Mouse (Mus musculus): ENCODE measurements around the gene Itpk1.

The Itpk1 gene

DNA sequence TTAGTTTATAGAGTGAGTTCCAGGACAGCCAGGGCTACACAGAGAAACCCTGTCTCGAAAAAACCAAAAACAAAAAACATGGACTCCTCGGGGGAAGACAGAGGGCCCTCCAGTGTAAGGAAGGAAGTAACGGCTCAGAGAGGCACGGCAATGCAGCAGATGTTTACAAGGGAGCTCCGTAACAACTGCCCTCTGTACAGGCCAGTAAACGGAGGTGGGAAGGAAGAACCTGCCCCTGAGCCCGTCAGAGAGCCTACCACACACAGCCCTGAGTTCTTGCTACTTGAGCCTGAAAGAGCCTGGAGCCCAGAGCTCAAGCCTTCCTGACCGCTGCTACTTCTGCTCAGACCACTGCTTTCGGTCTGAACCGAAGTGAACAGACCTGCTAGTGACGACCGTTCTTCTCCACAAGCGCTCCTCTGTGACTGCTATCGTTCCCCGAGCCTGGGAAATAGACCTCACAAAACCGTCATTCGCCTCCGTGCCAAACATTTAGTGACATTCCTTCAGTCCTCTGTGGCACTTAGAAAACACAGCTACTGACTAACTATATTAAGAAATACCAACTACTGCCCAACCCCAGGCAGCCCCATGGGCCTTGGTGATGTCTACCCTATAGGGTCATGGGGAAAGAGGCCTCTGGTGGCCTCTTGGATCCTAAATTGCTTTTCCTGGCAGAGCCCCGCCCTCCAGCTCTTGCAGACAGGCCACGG is 8.6 kb upstream of the Itpk1 start:
- DNase-seq (ENCODE audit: low spot score): no peak

GRCm38 (mm10) chr12:102710851-102711375 is 6.2 kb upstream of the Itpk1 start:
- no peak for DNase-seq (ENCODE audit: low spot score)

DNA sequence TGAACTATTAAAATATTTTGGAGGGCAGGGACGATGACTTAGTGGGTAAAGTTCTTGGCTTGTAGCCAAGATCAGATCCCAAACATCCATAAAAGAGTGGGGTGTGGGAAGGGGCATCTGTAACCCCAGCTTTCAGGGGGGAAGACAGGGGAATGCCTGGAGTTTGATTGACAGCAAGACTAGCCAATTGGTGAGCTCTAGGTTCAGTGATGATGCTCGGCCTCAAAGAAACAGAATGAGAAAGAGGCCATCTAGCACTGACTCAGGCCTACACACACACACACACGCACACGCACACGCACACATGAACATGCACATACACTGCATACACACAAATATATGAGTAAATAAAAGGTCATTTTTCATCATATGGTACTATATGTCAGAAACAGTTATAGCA is 5.2 kb upstream of the Itpk1 start:
- DNase-seq (ENCODE audit: low spot score): no peak

DNA sequence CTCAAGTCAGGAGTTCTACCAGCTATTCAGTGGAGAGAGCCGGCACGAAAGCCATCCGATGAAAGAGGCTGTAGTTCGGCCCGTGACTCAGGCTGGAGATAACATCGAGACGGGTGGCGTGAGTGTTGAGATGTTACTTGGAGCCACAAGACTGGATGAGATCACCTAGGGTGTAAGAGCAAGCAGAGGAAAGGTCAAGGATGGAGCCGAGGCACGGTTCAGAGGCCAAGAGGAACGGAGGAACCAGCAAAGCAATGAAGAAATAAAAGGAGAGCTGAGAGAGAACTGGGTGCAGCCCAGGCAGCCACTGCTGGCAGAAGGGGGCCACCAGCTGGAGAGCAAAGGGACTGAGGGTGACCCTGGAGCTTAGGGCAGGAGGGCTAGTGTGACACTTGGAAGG is 3.5 kb upstream of the Itpk1 start:
- DNase-seq (ENCODE audit: low spot score): peak; percentile 62

GRCm38 (mm10) chr12:102706833-102707463 is 2.2 kb upstream of the Itpk1 start:
- no peak for DNase-seq (ENCODE audit: low spot score)

DNA sequence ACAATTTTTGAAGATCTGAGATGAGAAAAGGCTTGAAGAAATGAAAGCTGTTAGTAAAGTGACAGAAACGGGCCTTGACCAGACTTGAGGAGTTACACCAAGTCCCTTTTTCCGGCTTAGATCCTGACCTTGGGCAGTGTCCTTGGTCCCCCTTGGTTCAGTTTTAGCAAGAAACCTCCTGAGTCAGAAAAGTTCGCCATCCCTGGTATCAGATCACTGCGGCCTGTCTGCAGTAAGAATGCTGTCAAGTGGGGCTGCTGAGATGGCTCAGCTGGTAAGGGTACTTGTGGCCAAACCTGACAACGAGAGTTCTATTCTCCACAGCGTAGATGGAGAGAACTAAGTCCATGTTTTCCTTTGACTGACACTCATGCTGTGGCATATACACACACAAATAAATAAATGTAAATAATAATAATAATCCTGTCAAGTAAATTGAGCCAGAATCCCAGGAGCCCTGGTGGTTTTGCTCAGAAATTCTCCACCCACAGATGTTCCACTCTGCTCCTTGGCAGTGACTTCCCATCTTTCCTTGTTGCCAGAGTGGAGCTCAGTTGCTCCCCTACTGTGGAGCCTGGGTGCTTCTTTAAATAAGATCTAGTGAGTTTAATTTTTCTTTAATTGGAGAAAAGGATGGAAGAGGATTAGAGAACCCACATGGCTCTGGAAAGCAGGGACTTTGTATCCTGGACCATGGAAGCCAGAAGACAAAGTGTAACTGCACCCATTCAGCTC is 1.3 kb upstream of the Itpk1 start:
- no peak for DNase-seq (ENCODE audit: low spot score)

GRCm38 (mm10) chr12:102705216-102705871 is 614 bp upstream of the Itpk1 start:
- peak; percentile 88 for DNase-seq (ENCODE audit: low spot score)

- no peak for DNase-seq (ENCODE audit: low spot score)
Observed at GRCm38 (mm10) chr12:102703921-102704408, 765 bp downstream of the Itpk1 start.

GRCm38 (mm10) chr12:102703441-102703840 is 1.3 kb downstream of the Itpk1 start:
- DNase-seq (ENCODE audit: low spot score): no peak

DNA sequence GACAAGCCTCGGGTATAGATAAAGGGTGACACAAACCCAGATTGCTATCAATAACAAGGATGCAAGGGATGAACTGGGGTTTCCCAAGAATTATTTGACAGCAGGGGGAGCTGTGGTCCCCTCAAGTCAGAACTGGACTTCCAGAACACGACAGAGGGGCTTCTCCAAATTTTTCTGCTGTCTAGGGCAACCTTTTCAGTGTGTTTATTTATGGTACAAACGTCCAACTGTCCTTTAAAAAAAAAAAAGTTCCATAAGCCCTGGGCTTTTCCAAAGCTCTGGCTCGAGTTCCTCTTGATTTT is 1.7 kb downstream of the Itpk1 start:
- no peak for DNase-seq (ENCODE audit: low spot score)

DNA sequence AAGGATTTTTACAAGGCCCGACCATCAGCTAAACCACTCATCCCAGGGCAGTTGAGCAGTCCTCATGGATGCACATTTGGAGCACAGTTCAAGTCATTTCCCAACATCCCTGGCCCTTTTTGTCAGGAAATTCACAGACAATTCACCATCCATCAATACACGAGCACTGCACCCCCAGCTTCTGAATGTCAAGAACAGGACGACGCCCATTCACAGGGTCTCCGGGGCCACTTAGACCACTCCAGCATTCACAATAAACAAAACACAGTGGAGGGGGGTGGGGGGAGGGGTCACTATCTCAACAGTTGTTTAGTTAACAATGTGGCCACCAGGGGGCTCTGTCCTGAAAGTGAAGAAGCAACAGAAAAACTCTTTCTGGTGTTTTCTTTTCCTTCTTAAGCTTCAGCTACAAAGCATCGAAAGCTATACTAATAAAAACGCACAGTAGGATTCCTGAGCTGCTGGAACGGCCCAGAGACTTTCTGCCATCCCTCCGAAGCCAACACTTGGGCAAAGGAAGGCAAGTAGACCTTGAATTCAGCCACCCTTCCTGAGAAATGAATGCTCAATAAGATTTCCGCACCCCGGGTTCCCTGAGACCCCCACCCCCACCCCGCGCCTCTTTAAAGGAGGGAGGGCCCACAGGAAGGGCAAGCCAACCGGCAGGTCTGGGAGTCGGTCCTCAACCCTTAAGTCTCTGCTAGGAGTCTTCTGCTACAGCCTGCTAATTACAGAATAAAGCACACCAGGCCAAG is 2.2 kb downstream of the Itpk1 start:
- DNase-seq (ENCODE audit: low spot score): peak; percentile 90

- DNase-seq (ENCODE audit: low spot score): no peak
Observed at GRCm38 (mm10) chr12:102701691-102702207, 3.0 kb downstream of the Itpk1 start.

GRCm38 (mm10) chr12:102700453-102700852 is 4.3 kb downstream of the Itpk1 start:
- no peak for DNase-seq (ENCODE audit: low spot score)

GRCm38 (mm10) chr12:102699156-102699555 is 5.6 kb downstream of the Itpk1 start:
- DNase-seq (ENCODE audit: low spot score): no peak

- no peak for DNase-seq (ENCODE audit: low spot score)
Observed at GRCm38 (mm10) chr12:102698089-102698684, 6.5 kb downstream of the Itpk1 start.

- DNase-seq (ENCODE audit: low spot score): no peak
Observed at GRCm38 (mm10) chr12:102697381-102697780, 7.3 kb downstream of the Itpk1 start.

DNA sequence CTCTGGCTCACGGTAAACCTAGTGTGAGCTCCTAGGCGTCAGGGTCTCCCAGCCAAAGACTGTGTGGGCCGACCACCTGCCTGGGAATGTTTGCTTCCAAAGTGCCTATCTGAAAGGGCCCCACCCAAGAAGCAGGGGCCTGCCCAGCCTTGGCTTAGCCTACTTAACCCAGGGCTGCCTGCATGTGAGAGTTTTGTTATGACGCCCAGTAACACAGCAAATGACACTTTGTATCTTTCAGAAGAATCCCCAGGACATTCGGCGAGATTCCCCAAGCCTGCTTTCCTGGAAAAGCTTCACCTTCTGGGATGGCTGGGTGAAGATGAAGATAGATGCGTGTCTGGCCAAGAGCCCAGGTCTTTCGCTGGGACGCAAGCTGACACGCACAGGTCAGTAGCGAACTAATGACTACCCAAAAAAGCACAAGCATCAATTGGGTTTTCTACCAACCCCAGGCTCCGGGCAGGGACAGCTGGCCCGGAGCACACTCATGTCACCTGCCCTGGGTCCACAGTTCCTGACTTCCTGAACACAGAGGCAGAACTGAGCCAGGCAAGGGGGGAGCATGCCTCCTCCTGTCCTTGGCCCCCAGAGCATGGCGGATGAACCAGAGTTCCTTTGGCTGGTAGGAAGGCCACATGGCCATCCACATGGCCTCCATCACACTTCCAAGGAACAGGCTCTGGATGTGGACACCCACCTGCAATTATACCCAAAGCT is 7.9 kb downstream of the Itpk1 start:
- DNase-seq (ENCODE audit: low spot score): no peak

DNA sequence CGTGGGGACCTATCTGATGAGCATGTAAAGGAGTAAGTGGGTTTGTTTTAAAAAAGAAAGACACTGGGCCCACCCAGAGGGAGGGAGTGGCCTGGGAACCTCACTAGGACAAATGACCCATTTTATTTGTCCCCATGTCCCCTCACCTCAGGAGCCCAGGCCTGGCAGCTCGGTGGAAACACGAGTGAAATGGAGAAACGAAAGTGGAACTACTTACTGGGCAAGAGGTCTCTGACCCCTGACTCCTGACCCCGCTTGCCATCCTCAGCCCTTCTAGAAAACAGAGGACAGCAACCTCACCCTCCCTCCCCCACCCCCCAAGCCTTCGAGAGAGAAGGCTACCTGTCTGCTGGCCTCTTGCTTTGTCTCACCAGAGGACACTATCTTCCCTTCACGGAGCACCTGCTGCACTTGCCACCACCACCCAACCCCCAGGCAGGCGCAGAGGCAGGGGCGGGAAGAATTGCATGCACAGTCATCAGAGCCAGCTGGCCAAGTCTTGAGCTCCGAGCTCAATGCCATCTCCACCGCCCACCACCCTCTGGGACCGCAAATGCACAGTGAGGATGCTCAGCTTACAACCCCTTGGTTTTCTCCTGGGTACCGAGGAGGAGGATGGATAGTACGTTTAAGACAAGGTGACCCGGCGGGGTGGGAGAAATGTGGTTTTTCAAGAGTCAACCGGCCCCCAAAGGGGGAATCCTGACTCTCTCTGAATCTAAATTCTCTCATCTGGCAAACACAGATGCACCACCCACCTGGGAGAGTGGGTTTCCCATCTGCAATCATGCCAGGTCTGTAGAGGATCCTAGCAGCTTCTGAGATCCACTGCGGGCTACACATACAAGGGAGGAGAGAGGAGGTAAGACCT is 9.1 kb downstream of the Itpk1 start:
- no peak for DNase-seq (ENCODE audit: low spot score)

DNA sequence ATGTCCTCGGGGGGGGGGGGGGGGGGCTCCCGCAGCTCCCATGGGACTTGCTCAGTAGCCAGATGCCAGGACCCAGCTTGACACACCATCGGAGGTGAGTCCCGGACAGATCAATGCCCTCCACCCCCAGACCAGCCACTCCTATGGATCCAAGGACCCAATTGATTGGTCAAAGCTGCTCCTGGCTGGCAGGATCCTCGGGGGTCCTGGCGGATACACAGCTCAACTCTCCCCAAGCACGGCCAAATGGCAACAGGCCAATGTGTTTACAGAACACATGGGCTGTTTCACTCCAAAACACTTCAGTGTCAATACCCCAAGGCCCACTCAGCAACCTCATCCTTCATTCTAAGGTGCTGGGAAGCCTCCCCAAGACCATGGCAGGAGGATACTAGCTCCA is 13.0 kb downstream of the Itpk1 start:
- no peak for DNase-seq (ENCODE audit: low spot score)
